Mouse (Mus musculus): Measurements from ENCODE around the gene Trim65. TPM values are rescaled to one million over a fixed set of nuclear protein-coding genes. Genes with fewer than 3 reads are reported as not detected.

The Trim65 gene
- polyA plus RNA-seq, 1 experiment from 2014 or later: 1.5 TPM

DNA sequence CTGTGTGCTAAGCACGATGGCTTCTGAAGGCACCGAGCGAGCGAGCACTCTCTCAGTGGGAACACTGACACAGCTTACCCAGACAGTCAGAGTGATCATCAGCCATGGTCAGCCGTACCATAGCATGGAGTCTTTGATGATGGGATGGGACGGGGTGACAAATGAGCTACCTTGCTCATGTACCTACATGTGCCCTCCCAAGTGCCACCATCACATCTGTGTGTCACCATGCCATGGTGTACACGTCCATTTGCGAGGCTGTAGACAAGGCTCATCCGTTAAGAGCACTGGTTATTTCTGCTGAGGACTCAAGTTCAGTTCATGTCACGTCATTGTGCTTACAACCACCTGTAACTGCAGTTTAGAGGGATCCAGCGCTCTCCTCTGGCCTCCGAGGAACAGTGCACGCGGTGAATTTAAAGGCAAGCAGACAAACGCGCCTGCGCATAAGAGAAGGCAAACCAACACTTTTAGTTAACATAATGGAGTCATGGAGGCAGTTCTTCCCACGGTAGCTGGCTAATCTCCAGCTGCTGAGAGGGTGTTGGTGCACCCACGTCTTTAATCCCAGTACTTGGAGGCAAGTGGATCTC lies 19.2 kb downstream of the Trim65 start:
- no peak overlapping the region for H3K9ac ChIP-seq (ENCODE audit: low read depth, low read length)
- no peak overlapping the region for H3K4me3 ChIP-seq (ENCODE audit: low read depth, low read length)
- H3K27me3 ChIP-seq (ENCODE audit: control insufficient read depth, insufficient read depth, low read depth, low read length): peaks cover 45% of the 10 kb centered on the region
- no peaks in the 10 kb centered on the region for H3K9me3 ChIP-seq (replicated peaks; ENCODE audit: control insufficient read depth, low read length)
- H3K27ac ChIP-seq (ENCODE audit: low read length): no peak overlapping the region
- 84% methylated on average over 19 of the region's 19 CpGs for WGBS (ENCODE audit: insufficient replicate concordance)
- ATAC-seq (ENCODE audit: low read depth): no peak
- H3K4me2 ChIP-seq (ENCODE audit: low read depth, low read length): no peak overlapping the region
- peaks cover 23% of the 10 kb centered on the region for H3K4me1 ChIP-seq (ENCODE audit: control insufficient read depth, low read depth, low read length)
- H3K36me3 ChIP-seq (ENCODE audit: control insufficient read depth, insufficient read depth): no peaks in the 10 kb centered on the region

DNA sequence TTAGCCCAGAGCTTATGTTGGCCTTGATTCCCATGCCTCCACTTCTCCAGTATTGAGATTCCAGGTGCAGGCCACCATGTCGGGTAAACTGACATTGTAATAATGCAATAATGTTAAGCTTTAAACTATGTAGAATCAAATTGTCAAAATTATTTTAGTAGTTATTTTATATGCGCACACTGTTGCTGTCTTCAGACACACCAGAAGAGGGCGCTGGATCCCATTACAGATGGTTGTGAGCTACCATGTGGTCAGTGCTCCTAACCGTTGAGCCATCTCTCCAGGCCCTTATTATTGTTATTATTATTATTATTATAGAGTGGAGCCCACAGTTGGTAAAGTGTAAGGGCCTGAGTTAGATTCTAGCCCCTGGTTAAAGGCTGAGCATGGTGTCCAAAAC lies 19.9 kb downstream of the Trim65 start:
- H3K4me3 ChIP-seq (ENCODE audit: low read depth, low read length): no peak overlapping the region

DNA sequence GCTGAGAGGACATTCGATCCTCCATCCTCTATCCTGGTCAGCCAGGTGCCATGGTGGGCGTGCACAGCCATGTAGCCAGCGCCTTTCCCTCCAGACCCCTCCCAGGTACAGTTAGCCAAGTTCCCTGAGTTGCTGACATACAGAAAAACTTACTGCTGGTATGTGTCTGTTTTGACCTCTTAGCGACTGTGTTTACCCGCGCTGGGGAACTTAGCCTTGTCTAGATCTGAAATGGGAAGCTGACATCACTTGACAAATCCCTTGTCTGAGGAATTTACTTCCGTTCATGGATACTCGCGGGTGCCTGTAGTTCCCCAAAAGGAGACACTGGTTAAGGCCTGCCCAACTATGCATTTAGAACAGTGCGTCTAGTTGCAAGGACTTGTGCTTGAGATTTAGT lies 20.4 kb downstream of the Trim65 start:
- peaks cover 34% of the 10 kb centered on the region for H3K4me1 ChIP-seq (ENCODE audit: control insufficient read depth, low read depth, low read length)
- peaks cover 45% of the 10 kb centered on the region for H3K27me3 ChIP-seq (ENCODE audit: control insufficient read depth, insufficient read depth, low read depth, low read length)
- ATAC-seq (ENCODE audit: low read depth): 0 out of 2 replicates have a peak, but pooled peaks have one; percentile 7
- peak overlapping the region; percentile 60 for H3K4me3 ChIP-seq (ENCODE audit: low read depth, low read length)
- peak overlapping the region; percentile 61; the same call in 1 of the 2 replicates for H3K9ac ChIP-seq (ENCODE audit: low read depth, low read length)
- 16% methylated on average over 10 of the region's 10 CpGs for WGBS (ENCODE audit: insufficient replicate concordance)
- peak overlapping the region; percentile 59 for H3K4me2 ChIP-seq (ENCODE audit: low read depth, low read length)
- H3K27ac ChIP-seq (ENCODE audit: low read length): peak overlapping the region; percentile 61
- no peaks in the 10 kb centered on the region for H3K36me3 ChIP-seq (ENCODE audit: control insufficient read depth, insufficient read depth)
- H3K9me3 ChIP-seq (replicated peaks; ENCODE audit: control insufficient read depth, low read length): no peaks in the 10 kb centered on the region

More for the DNA sequence above, 19.9 kb downstream of the Trim65 start:
- Histone ChIP-seq H3K4me2 (ENCODE audit: low read depth, low read length) (no peak overlapping the region), H3K27me3 (ENCODE audit: control insufficient read depth, insufficient read depth, low read depth, low read length) (peaks cover 45% of the 10 kb centered on the region), H3K4me1 (ENCODE audit: control insufficient read depth, low read depth, low read length) (peaks cover 29% of the 10 kb centered on the region), H3K27ac (ENCODE audit: low read length) (peak overlapping the region; percentile 14; the same call in 1 of the 2 replicates), H3K36me3 (ENCODE audit: control insufficient read depth, insufficient read depth) (no peaks in the 10 kb centered on the region), H3K9me3 (replicated peaks; ENCODE audit: control insufficient read depth, low read length) (no peaks in the 10 kb centered on the region), H3K9ac (ENCODE audit: low read depth, low read length) (no peak overlapping the region)
- ATAC-seq (ENCODE audit: low read depth): no peak
- 68% methylated on average over 4 of the region's 4 CpGs for WGBS (ENCODE audit: insufficient replicate concordance)

DNA sequence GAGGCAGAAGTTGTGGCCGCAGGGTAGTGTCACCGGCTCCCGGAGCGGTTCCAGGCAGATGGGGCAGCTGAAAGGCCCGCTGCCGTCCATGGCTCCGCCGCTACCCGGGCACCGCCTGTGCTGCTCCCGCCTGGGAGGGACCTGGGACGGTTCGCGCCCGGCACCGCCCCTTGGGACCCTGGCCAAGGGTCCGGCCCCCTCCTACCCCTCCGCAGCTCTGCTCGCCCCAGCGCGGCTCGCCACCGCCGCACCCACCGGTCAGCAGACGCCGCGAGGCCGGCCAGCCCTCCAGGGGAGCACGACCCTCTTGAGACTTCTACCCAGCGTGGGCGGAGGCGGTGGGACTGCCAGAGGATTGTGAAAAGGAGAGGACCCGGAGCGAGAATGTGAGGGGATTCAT lies 20.8 kb downstream of the Trim65 start:
- 1% methylated on average over 32 of the region's 35 CpGs for whole genome bisulfite sequencing (ENCODE audit: insufficient replicate concordance)
- H3K9me3 ChIP-seq (replicated peaks; ENCODE audit: control insufficient read depth, low read length): no peaks in the 10 kb centered on the region
- peak overlapping the region; percentile 61 for H3K27ac ChIP-seq (ENCODE audit: low read length)
- peak overlapping the region; percentile 61 for H3K9ac ChIP-seq (ENCODE audit: low read depth, low read length)
- peak overlapping the region; percentile 60 for H3K4me3 ChIP-seq (ENCODE audit: low read depth, low read length)
- H3K27me3 ChIP-seq (ENCODE audit: control insufficient read depth, insufficient read depth, low read depth, low read length): peaks cover 45% of the 10 kb centered on the region
- H3K36me3 ChIP-seq (ENCODE audit: control insufficient read depth, insufficient read depth): no peaks in the 10 kb centered on the region
- H3K4me1 ChIP-seq (ENCODE audit: control insufficient read depth, low read depth, low read length): peaks cover 34% of the 10 kb centered on the region
- ATAC-seq (ENCODE audit: low read depth): peak; percentile 57
- H3K4me2 ChIP-seq (ENCODE audit: low read depth, low read length): peak overlapping the region; percentile 59

DNA sequence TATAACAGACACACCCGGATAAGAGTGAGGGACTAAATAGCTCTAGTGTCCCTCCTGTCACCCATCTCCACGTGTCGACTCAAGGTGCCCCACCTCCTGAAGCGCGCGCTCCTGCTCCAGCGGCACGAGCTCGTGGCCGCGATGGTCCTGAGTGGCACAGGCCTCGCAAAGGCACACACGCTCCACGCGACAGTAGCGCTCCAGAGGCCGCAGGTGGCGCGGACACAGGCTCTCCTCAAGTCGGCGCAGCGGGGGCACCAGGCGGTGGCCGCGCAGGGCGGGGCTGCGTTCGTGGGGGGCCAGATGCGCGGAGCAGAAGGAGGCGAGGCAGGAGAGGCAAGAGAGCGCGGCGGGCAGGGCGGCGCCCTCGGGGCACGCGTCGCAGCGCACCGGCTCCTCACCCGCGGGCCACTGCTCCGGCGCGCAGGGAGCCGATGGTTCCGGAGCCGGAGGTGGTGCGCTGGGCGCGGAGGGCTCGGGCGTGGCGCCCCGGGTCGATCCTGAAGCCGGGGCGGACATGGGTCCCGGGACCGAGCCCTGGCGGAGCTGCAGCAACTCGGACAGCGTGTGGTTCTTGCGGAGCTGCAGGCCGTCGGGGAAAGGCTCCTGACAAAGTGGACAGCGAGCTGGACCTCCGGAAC lies 21.4 kb downstream of the Trim65 start:
- peak overlapping the region; percentile 59 for H3K4me2 ChIP-seq (ENCODE audit: low read depth, low read length)
- under 1% methylated on average over 69 of the region's 70 CpGs for whole genome bisulfite sequencing (ENCODE audit: insufficient replicate concordance)
- H3K36me3 ChIP-seq (ENCODE audit: control insufficient read depth, insufficient read depth): no peaks in the 10 kb centered on the region
- no peaks in the 10 kb centered on the region for H3K9me3 ChIP-seq (replicated peaks; ENCODE audit: control insufficient read depth, low read length)
- peaks cover 45% of the 10 kb centered on the region for H3K27me3 ChIP-seq (ENCODE audit: control insufficient read depth, insufficient read depth, low read depth, low read length)
- peaks cover 36% of the 10 kb centered on the region for H3K4me1 ChIP-seq (ENCODE audit: control insufficient read depth, low read depth, low read length)
- peak overlapping the region; percentile 61 for H3K9ac ChIP-seq (ENCODE audit: low read depth, low read length)
- H3K27ac ChIP-seq (ENCODE audit: low read length): peak overlapping the region; percentile 61; the same call in 1 of the 2 replicates
- ATAC-seq (ENCODE audit: low read depth): no peak
- peak overlapping the region; percentile 60 for H3K4me3 ChIP-seq (ENCODE audit: low read depth, low read length)

DNA sequence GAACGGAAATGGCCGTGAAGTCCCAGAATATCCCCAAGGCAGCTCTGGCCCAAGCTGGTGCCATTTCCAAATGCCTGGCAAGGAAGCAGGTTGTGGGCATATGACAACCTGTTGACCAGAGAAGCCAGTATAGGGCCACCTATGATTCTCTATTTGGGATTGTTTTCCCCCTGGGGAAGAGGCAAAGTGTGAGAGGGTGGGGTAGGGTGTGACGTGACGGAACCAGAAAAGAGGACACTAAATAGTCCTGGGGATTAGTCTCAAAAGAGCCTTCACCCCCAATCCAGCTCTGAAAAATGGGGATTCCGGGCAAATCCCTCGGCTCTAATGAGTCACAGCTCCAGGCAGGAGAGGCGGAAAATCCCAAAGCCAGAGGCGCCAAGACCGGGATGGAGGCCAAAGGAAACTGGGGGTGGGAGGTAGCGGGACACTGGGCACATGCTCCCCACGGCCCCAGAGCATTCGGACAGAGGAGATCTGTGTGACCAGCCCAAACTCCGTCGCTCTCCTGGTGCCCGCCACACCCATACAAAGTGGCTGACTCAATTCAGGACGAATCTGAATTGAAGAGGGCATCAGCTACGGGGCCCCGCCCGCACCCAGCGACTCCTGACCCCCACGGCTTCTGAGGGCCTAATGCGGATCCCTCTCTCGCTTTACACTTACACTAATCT lies 22.3 kb downstream of the Trim65 start:
- H3K36me3 ChIP-seq (ENCODE audit: control insufficient read depth, insufficient read depth): no peaks in the 10 kb centered on the region
- no peak overlapping the region for H3K27ac ChIP-seq (ENCODE audit: low read length)
- no peaks in the 10 kb centered on the region for H3K9me3 ChIP-seq (replicated peaks; ENCODE audit: control insufficient read depth, low read length)
- no peak for ATAC-seq (ENCODE audit: low read depth)
- H3K4me2 ChIP-seq (ENCODE audit: low read depth, low read length): peak overlapping the region; percentile 59
- no peak overlapping the region for H3K9ac ChIP-seq (ENCODE audit: low read depth, low read length)
- WGBS (ENCODE audit: insufficient replicate concordance): 25% methylated on average over 23 of the region's 23 CpGs
- peaks cover 45% of the 10 kb centered on the region for H3K27me3 ChIP-seq (ENCODE audit: control insufficient read depth, insufficient read depth, low read depth, low read length)
- peaks cover 45% of the 10 kb centered on the region for H3K4me1 ChIP-seq (ENCODE audit: control insufficient read depth, low read depth, low read length)
- H3K4me3 ChIP-seq (ENCODE audit: low read depth, low read length): peak overlapping the region; percentile 60

DNA sequence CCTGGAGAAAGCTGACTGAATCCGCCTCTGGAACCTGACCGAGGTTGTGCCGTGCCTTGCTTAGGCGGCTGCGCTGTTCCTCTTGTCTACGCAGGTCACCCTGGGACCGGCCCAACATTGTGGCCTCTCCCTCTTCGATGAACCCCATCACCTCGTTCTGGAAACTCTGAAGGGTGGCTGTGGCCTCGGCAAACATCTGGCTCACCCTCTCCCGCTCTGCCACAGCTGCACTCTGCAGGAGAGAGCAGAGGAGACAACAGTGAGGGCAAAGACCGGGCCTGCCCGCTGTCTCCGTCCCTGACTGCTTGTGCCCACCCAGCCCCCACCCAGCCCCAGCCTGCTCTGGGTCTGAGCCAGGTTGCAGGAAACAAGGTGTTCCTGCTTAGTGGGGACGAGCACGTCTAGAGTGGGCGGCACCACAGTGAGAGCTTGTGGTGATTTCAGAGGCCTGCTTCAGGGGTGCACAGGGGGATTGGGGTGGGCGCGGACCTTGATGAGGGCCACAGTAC lies 23.1 kb downstream of the Trim65 start:
- H3K27ac ChIP-seq (ENCODE audit: low read length): no peak overlapping the region
- H3K9ac ChIP-seq (ENCODE audit: low read depth, low read length): 0 out of 2 replicates have a peak overlapping the region, but pooled peaks have one; percentile 7
- H3K4me2 ChIP-seq (ENCODE audit: low read depth, low read length): peak overlapping the region; percentile 30
- H3K36me3 ChIP-seq (ENCODE audit: control insufficient read depth, insufficient read depth): no peaks in the 10 kb centered on the region
- H3K4me1 ChIP-seq (ENCODE audit: control insufficient read depth, low read depth, low read length): peaks cover 48% of the 10 kb centered on the region
- no peak overlapping the region; the same call in 1 of the 2 replicates for H3K4me3 ChIP-seq (ENCODE audit: low read depth, low read length)
- H3K27me3 ChIP-seq (ENCODE audit: control insufficient read depth, insufficient read depth, low read depth, low read length): peaks cover 45% of the 10 kb centered on the region
- ATAC-seq (ENCODE audit: low read depth): no peak
- no peaks in the 10 kb centered on the region for H3K9me3 ChIP-seq (replicated peaks; ENCODE audit: control insufficient read depth, low read length)
- 57% methylated on average over 19 of the region's 19 CpGs for WGBS (ENCODE audit: insufficient replicate concordance)

DNA sequence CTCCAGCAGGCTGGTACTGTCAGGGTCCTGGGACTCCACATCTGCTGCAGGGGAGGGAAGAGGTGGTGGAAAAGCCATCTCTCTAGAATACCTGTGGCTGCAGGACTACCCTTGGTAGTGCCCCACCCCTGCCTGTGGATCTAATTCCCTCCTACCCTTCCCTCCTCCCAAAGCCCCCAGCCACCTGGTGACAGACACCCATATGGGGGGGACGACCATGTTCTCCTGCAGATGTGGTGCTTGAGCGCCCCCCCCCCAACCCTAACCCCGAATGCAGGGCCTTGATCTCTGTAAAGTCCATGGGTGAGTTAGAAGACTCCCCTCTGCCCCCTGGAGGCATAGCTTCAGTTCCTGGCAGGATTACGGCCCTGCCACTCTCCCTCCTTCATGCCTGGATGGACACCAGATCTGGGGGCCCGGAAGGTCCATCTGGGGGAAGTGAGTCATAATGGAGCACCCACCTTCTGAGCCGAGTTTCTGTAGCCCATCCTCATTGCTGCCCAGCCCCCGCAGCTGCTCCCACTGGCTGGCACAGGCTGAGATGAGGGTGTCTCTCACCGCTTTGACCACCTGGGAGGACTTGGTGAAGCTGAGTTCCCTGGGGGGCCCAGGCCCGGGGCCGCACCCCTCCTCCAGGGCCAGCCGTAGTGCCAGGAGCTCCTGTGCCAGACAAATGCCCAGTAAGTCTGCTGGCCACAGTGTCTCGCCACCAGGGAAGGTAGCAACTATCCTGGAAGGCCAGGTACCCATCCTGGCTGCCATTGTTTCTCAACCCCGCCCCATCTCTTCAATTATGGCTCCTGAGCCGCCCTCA lies 23.8 kb downstream of the Trim65 start:
- 42% methylated on average over 14 of the region's 14 CpGs for WGBS (ENCODE audit: insufficient replicate concordance)
- ATAC-seq (ENCODE audit: low read depth): no peak
- no peak overlapping the region for H3K27ac ChIP-seq (ENCODE audit: low read length)
- no peaks in the 10 kb centered on the region for H3K9me3 ChIP-seq (replicated peaks; ENCODE audit: control insufficient read depth, low read length)
- H3K4me3 ChIP-seq (ENCODE audit: low read depth, low read length): no peak overlapping the region
- H3K4me2 ChIP-seq (ENCODE audit: low read depth, low read length): peak overlapping the region; percentile 30; the same call in 1 of the 2 replicates
- no peaks in the 10 kb centered on the region for H3K36me3 ChIP-seq (ENCODE audit: control insufficient read depth, insufficient read depth)
- no peak overlapping the region; the same call in 1 of the 2 replicates for H3K9ac ChIP-seq (ENCODE audit: low read depth, low read length)
- H3K4me1 ChIP-seq (ENCODE audit: control insufficient read depth, low read depth, low read length): peaks cover 51% of the 10 kb centered on the region
- H3K27me3 ChIP-seq (ENCODE audit: control insufficient read depth, insufficient read depth, low read depth, low read length): peaks cover 45% of the 10 kb centered on the region

Measured in liver, embryonic 16.5 days (tissue).